21 mouse cellular contexts compared by ENCODE assay signal in the genomic region with DNA sequence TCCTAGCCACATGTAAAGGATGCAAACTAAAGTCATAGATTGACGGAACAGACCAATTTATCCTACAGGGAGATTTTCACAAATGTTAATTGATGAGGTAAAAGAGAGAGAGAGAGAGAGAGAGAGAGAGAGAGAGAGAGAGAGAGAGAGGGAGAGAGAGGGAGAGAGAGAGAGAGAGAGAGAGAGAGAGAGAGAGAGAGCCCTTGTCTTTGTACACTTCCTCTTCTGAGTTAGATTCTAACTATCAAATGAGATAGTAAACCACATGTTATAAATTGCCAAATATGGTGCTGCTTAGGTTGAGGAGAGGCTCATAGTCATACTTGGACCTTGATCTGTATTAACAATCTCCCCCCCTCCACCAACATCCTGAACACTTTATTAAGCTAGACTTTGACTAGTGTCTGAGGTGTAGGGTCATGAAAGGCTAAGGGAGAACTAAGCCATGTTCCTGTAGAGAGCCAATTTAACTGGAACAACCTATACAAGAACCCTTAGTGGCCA.
DNase-seq lines count a peak whose midpoint lies in the region; ATAC-seq lines count a peak whose summit lies in the region.
"Had no signal": no experiment of that assay in that cellular context is flagged by ENCODE, and none has a peak within 500 bp of the region (broad histone marks: within the 10 kb centered on the region; RNA-seq: fewer than 3 reads in every experiment).

No protein-coding gene starts in this region.

- ATAC-seq in CD4-positive, CD25-positive, alpha-beta regulatory T cell, adult 4 months, result peak; percentile 70
- peak; percentile 46 for ATAC-seq in inflammation-experienced regulatory T-cells, adult 6 months
- ATAC-seq: forebrain, embryonic 13.5 days; forebrain, embryonic 16.5 days; intestine, embryonic 16.5 days; Patski had no signal

- DNase-seq in 416B (ENCODE audit: low read depth) (peak; percentile 48), MEL-GATA-1-ER (ENCODE audit: extremely low read depth, low read depth) (peak; percentile 11)
- no peak for DNase-seq in left cerebral cortex, postnatal 36 days (ENCODE audit: low spot score in 2 of 2)
- DNase-seq in adrenal gland, postnatal 25 days, result no peak
- DNase-seq in thymus, postnatal 0 days (ENCODE audit: low spot score), result no peak
- no peak for DNase-seq in heart, postnatal 4 days
- DNase-seq: adrenal gland, adult 2 months; adrenal gland, postnatal 14 days; cerebellum, adult 18-20 months; cerebellum, adult 9-10 months; cerebellum, postnatal 14 days; gastrocnemius, postnatal 10 days; gastrocnemius, postnatal 36 days; heart, adult 2 months; heart, postnatal 14 days had no signal

- intact Hi-C loops in left cerebral cortex, postnatal 36 days (cut with DNase I), result no loop called here

Comparison
In these comparisons a context has a peak if more than half of its experiments do, and no peak if none do; other contexts are left out.
1. DNase-seq: peak in 416B (single experiment) and MEL-GATA-1-ER (single experiment); none in left cerebral cortex, postnatal 36 days (0 of 2), adrenal gland, postnatal 25 days (single experiment), thymus, postnatal 0 days (single experiment) and heart, postnatal 4 days (single experiment).